Mouse (Mus musculus) liver, embryonic 14.5 days (tissue): ENCODE measurements around the gene Flad1. TPM values are rescaled to one million over a fixed set of nuclear protein-coding genes. Genes with fewer than 3 reads are reported as not detected.

Source experiments
- ATAC-seq: fragments of 200-750 bp; cut with Nextera tagmentation; 2 replicates; pipeline ENCODE4 v1.8.0; 2017; ENCODE audit warnings: moderate number of reproducible peaks, mild to moderate bottlenecking, moderate library complexity; ENCODE audit not compliant: insufficient read depth
- DNase-seq, 3 experiments: peaks; one replicate each; pipeline ENCODE4 v3.0.0-alpha.2; 2012 to 2013; ENCODE audit warnings: low read depth in 3 of 3, low spot score in 3 of 3
- H3K27ac ChIP-seq: fragments of 300-500 bp; sonication (generic); 2 replicates; pipeline ENCODE4 v1.5.1; 2014; ENCODE audit warnings: moderate library complexity, mild to moderate bottlenecking, control low read depth, inconsistent platforms
- H3K27me3 ChIP-seq: fragments of 300-500 bp; sonication (generic); 2 replicates; pipeline ENCODE4 v1.6.1; 2014; ENCODE audit warnings: mild to moderate bottlenecking, low read length, moderate library complexity; ENCODE audit not compliant: control insufficient read depth, insufficient read depth
- H3K36me3 ChIP-seq: fragments of 300-500 bp; sonication (generic); replicated peaks from 2 replicates; pipeline ENCODE4 v1.6.1; 2014; ENCODE audit warnings: low read depth; ENCODE audit not compliant: control insufficient read depth, insufficient read depth
- H3K4me1 ChIP-seq, 2 experiments: fragments of 200-500 bp in 1 of 2; fragments of 300-500 bp in 1 of 2; sonication (generic) in 1 of 2; replicated peaks; 2 replicates each; pipeline ENCODE4 v1.6.1; 2012 to 2014; ENCODE audit warnings: antibody characterized with exemption in 1 of 2, inconsistent platforms in 1 of 2, low read length in 1 of 2; ENCODE audit not compliant: control insufficient read depth in 2 of 2, insufficient read depth in 2 of 2
- H3K4me2 ChIP-seq: fragments of 300-500 bp; sonication (generic); 2 replicates; pipeline ENCODE4 v1.6.1; 2014; ENCODE audit warnings: low read depth, mild to moderate bottlenecking, control low read depth, moderate library complexity
- H3K4me3 ChIP-seq, 2 experiments: fragments of 200-500 bp in 1 of 2; fragments of 300-500 bp in 1 of 2; sonication (generic) in 1 of 2; 2 replicates each; pipeline ENCODE4 v1.5.1; 2012 to 2014; ENCODE audit warnings: low read depth in 2 of 2, low read length in 2 of 2, mild to moderate bottlenecking in 2 of 2, control low read depth in 1 of 2, inconsistent platforms in 1 of 2, moderate library complexity in 1 of 2; ENCODE audit not compliant: insufficient read depth in 1 of 2
- H3K9ac ChIP-seq: fragments of 300-500 bp; sonication (generic); replicated peaks from 2 replicates; pipeline ENCODE4 v1.6.1; 2014; ENCODE audit warnings: mild to moderate bottlenecking, control low read depth, moderate library complexity
- H3K9me3 ChIP-seq: fragments of 300-500 bp; sonication (generic); 2 replicates; pipeline ENCODE4 v1.6.1; 2016; ENCODE audit warnings: low read length, mixed read lengths; ENCODE audit not compliant: control insufficient read depth
- CTCF ChIP-seq: IDR thresholded peaks from 2 replicates; pipeline ENCODE4 v1.5.1; 2016; ENCODE audit warnings: antibody characterized with exemption, low read depth, control low read depth
- EP300 ChIP-seq: IDR thresholded peaks from 2 replicates; pipeline ENCODE4 v1.6.1; 2016; ENCODE audit warnings: antibody characterized with exemption, low read depth
- WGBS: fragments of 180-500 bp; shearing (Covaris S2); extraction: QIAGEN DNeasy Blood & Tissue Kit; methylation state at CpG from one replicate; pipeline ENCODE4 v1.1.7; 2014; ENCODE audit not compliant: insufficient replicate concordance; 5-methylcytosine and 5-hydroxymethylcytosine counted together
- polyA plus RNA-seq, 2 experiments: library from polyadenylated mRNA; depleted of rRNA in 1 of 2; stranded (reverse) in 1 of 2; unstranded in 1 of 2; fragments of >200 nt; fragmentation: Nextera tagmentation in 1 of 2; extraction: Ambion mirVana in 1 of 2; gene quantifications; 2 replicates each; pipeline versions ENCODE4 v1.2.1 to v1.2.3; 2012 to 2014

Gene Flad1
- polyA plus RNA-seq, 2 experiments, result 9.2 to 13.2 TPM

- WGBS, result 71% methylated on average over 4 of the region's 4 CpGs
- no peak overlapping the region for H3K4me3 ChIP-seq
- H3K36me3 ChIP-seq, result no peaks in the 10 kb centered on the region
- ATAC-seq (no peak), DNase-seq (no peak)
- H3K27me3 ChIP-seq, result no peaks in the 10 kb centered on the region
- no peaks in the 10 kb centered on the region for H3K9me3 ChIP-seq
- peaks cover 2 to 6% of the 10 kb centered on the region in 2 experiments; a peak in 2 of 4 replicates for H3K4me1 ChIP-seq
- no peak for TF ChIP-seq EP300
- TF ChIP-seq CTCF, result no peak
- H3K9ac ChIP-seq, result no peak overlapping the region
- no peak overlapping the region for H3K4me2 ChIP-seq
- no peak overlapping the region for H3K27ac ChIP-seq
These were observed 33.8 kb downstream of the Flad1 start for GRCm38 (mm10) chr3:89377831-89378230.

GRCm38 (mm10) chr3:89373581-89374231 is 38.0 kb downstream of the Flad1 start:
- Histone ChIP-seq H3K4me2 (no peak overlapping the region), H3K27me3 (no peaks in the 10 kb centered on the region), H3K36me3 (no peaks in the 10 kb centered on the region), H3K4me1 (peaks cover 0 to 6% of the 10 kb centered on the region in 2 experiments; a peak in 2 of 4 replicates), H3K9ac (no peak overlapping the region; the same call in 1 of the 2 replicates), H3K4me3 (no peak overlapping the region), H3K9me3 (no peaks in the 10 kb centered on the region), H3K27ac (no peak overlapping the region)
- no peak for DNase-seq
- 32% methylated on average over 5 of the region's 5 CpGs for WGBS
- no peak for ATAC-seq
- TF ChIP-seq CTCF (no peak), EP300 (no peak)

- Histone ChIP-seq H3K27ac (no peak overlapping the region), H3K4me2 (no peak overlapping the region), H3K9me3 (no peaks in the 10 kb centered on the region), H3K4me1 (no peaks in the 10 kb centered on the region), H3K36me3 (no peaks in the 10 kb centered on the region), H3K4me3 (no peak overlapping the region), H3K27me3 (no peaks in the 10 kb centered on the region), H3K9ac (no peak overlapping the region)
- TF ChIP-seq EP300 (no peak), CTCF (no peak)
- no peak for DNase-seq
- no peak for ATAC-seq
- WGBS, result 58% methylated on average over 11 of the region's 11 CpGs
These were observed 44.3 kb downstream of the Flad1 start for GRCm38 (mm10) chr3:89367338-89367737.

- H3K36me3 ChIP-seq, result no peaks in the 10 kb centered on the region
- TF ChIP-seq CTCF (no peak), EP300 (no peak)
- 66% methylated on average over 20 of the region's 20 CpGs for WGBS
- H3K27me3 ChIP-seq, result no peaks in the 10 kb centered on the region
- no peak overlapping the region for H3K4me2 ChIP-seq
- H3K9me3 ChIP-seq, result no peaks in the 10 kb centered on the region
- no peak for DNase-seq
- no peaks in the 10 kb centered on the region for H3K4me1 ChIP-seq
- no peak for ATAC-seq
- no peak overlapping the region for H3K4me3 ChIP-seq
- H3K27ac ChIP-seq, result no peak overlapping the region
- no peak overlapping the region for H3K9ac ChIP-seq
These were observed 45.9 kb downstream of the Flad1 start for GRCm38 (mm10) chr3:89365486-89366414.

- H3K4me1 ChIP-seq, result no peaks in the 10 kb centered on the region
- H3K27me3 ChIP-seq, result no peaks in the 10 kb centered on the region
- no peak within 1 kb of the TSS for H3K4me2 ChIP-seq
- H3K9me3 ChIP-seq, result no peaks in the 10 kb centered on the region
- H3K4me3 ChIP-seq, result no peak within 1 kb of the TSS
- no peak for TF ChIP-seq CTCF
- no peak for TF ChIP-seq EP300
- no peak within 1 kb of the TSS for H3K27ac ChIP-seq
- H3K36me3 ChIP-seq, result no peaks in the 10 kb centered on the region
- 73% methylated on average over 11 of the region's 11 CpGs for WGBS
- DNase-seq (no peak), ATAC-seq (no peak)
- H3K9ac ChIP-seq, result no peak within 1 kb of the TSS
These were observed 46.6 kb downstream of the Flad1 start, which contains the start of gene Dcst1 for GRCm38 (mm10) chr3:89365153-89365485. TSS of gene Dcst1 (minus strand) at chr3:89365253.
